Mouse (Mus musculus): Measurements from ENCODE around the gene Btbd9. TPM values are rescaled to one million over a fixed set of nuclear protein-coding genes. Genes with fewer than 3 reads are reported as not detected.

Gene Btbd9
- polyA plus RNA-seq, 1 experiment from 2014 or later: 135 TPM

DNA sequence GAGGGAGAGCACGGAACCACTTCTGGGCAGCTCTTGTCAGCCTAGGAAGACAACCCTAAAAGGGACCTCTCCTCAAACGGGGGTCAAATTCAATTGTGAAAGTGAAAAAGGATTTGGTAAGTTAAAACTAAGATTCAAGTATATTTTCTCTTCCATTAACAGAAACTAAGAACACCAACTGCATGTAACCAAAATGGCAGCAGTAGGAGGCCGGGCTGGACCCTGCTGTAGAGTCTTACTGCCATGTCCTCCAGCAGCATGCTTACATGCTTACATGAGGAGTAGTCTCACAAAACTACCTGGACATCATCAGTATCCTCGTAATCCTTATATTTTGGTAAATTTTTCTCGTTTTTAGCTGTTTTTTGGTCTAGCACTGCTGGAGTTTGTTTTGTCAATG, 86.2 kb downstream of the Btbd9 start:
- Histone ChIP-seq H3K9ac (ENCODE audit: low read depth, low read length) (no peak overlapping the region), H3K27ac (ENCODE audit: low read depth, low read length) (no peak overlapping the region), H3K4me3 (ENCODE audit: low read length) (no peak overlapping the region), H3K27me3 (replicated peaks; ENCODE audit: control insufficient read depth, insufficient read depth, low read length) (no peaks in the 10 kb centered on the region), H3K4me1 (ENCODE audit: control insufficient read depth, insufficient read depth, low read depth, low read length) (peaks cover 2% of the 10 kb centered on the region; the same call in 1 of the 2 replicates), H3K4me2 (ENCODE audit: low read length) (no peak overlapping the region), H3K36me3 (ENCODE audit: control insufficient read depth, insufficient read depth, low read length) (no peaks in the 10 kb centered on the region), H3K9me3 (ENCODE audit: control insufficient read depth, low read length) (no peaks in the 10 kb centered on the region)
- 89% methylated on average over 5 of the region's 5 CpGs for WGBS
- ATAC-seq: no peak

DNA sequence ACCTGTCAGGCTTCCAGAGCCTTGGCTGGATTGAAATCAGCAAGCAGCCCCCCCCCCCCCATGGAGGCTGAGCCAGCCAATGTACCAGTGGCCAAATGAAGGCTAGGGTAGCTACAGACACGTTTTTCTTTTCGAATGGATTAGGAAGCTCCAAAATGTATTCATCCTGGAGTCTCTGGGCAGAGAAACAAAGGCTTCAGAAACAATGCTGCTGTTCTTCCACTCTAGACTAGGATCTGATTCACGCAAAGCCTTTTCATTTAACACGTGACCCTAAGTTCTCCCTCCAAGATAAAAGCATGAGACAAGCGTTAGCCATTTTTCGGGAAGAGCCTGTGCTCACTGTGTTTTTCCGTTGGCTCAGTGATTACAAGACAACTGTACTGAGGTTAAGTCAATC, 86.7 kb downstream of the Btbd9 start:
- no peak overlapping the region for H3K4me3 ChIP-seq (ENCODE audit: low read length)
- H3K36me3 ChIP-seq (ENCODE audit: control insufficient read depth, insufficient read depth, low read length): no peaks in the 10 kb centered on the region
- no peaks in the 10 kb centered on the region; the same call in 1 of the 2 replicates for H3K4me1 ChIP-seq (ENCODE audit: control insufficient read depth, insufficient read depth, low read depth, low read length)
- H3K27ac ChIP-seq (ENCODE audit: low read depth, low read length): no peak overlapping the region
- H3K4me2 ChIP-seq (ENCODE audit: low read length): no peak overlapping the region
- H3K9ac ChIP-seq (ENCODE audit: low read depth, low read length): no peak overlapping the region
- H3K9me3 ChIP-seq (ENCODE audit: control insufficient read depth, low read length): no peaks in the 10 kb centered on the region
- 22% methylated on average over 7 of the region's 7 CpGs for WGBS
- no peak for ATAC-seq
- H3K27me3 ChIP-seq (replicated peaks; ENCODE audit: control insufficient read depth, insufficient read depth, low read length): no peaks in the 10 kb centered on the region

DNA sequence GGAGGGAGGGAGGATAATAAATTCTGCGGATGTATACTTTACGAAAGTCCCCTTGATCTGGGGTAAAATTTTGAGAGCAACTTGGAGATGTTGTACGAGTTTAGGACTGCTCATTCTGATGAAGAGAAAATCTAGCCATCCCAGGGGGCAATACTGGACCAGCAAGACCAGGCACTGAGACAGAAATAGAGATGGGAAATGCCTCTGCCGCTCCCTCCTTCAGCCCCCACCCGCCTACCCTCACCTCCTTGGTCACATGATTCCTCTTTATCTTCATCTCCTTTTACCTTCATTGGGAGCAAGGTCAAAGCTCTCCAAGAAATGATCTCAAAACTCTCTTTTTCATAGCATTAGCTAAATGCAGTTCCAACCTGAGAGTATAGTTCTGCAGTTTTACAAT, 88.6 kb downstream of the Btbd9 start:
- Histone ChIP-seq H3K9ac (ENCODE audit: low read depth, low read length) (no peak overlapping the region), H3K4me1 (ENCODE audit: control insufficient read depth, insufficient read depth, low read depth, low read length) (no peaks in the 10 kb centered on the region; the same call in 1 of the 2 replicates), H3K27me3 (replicated peaks; ENCODE audit: control insufficient read depth, insufficient read depth, low read length) (no peaks in the 10 kb centered on the region), H3K4me2 (ENCODE audit: low read length) (no peak overlapping the region), H3K27ac (ENCODE audit: low read depth, low read length) (no peak overlapping the region), H3K36me3 (ENCODE audit: control insufficient read depth, insufficient read depth, low read length) (no peaks in the 10 kb centered on the region), H3K9me3 (ENCODE audit: control insufficient read depth, low read length) (no peaks in the 10 kb centered on the region), H3K4me3 (ENCODE audit: low read length) (no peak overlapping the region)
- ATAC-seq: no peak
- 92% methylated on average over 5 of the region's 5 CpGs for WGBS

DNA sequence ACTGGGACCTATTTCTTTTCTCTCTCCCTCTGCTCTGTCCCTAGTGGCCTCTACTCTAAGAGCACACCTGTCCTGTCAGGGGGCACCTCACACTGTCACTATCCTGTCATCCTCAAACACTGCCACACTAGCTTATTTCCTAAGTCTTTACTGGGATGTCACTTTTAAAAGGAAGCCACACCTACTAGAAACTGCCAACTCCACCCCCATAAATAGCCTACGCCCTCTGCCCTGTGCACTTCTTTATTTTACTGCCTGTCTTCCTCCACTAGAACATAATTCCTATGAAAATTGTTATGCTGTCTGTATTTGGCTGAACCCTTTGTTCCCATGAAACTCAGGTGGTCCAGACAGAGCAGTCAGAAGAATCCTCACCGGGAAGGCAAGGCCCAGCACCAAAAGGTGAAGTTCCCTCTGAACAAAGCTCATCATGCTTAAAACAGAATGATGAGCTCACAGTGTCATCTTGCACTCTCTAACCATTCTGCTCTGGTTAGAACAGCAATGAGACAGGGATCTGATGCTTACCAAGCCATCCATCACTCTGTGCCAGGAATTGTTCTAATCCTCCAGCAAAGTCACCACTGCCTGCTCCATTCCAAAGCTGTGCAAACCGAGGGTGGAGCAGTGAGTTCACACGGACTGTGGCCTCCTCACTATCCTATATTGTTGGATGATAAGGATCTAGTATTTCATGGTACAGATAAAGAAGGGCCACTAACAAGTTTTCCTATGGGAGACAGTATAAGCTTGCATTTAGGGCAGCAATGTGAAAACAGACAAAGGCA, 91.0 kb downstream of the Btbd9 start:
- Histone ChIP-seq H3K9ac (ENCODE audit: low read depth, low read length) (no peak overlapping the region), H3K4me2 (ENCODE audit: low read length) (no peak overlapping the region), H3K9me3 (ENCODE audit: control insufficient read depth, low read length) (no peaks in the 10 kb centered on the region), H3K36me3 (ENCODE audit: control insufficient read depth, insufficient read depth, low read length) (no peaks in the 10 kb centered on the region), H3K4me1 (ENCODE audit: control insufficient read depth, insufficient read depth, low read depth, low read length) (no peaks in the 10 kb centered on the region), H3K27me3 (replicated peaks; ENCODE audit: control insufficient read depth, insufficient read depth, low read length) (no peaks in the 10 kb centered on the region), H3K4me3 (ENCODE audit: low read length) (no peak overlapping the region), H3K27ac (ENCODE audit: low read depth, low read length) (no peak overlapping the region)
- no peak for ATAC-seq
- WGBS: 85% methylated on average over 4 of the region's 4 CpGs

DNA sequence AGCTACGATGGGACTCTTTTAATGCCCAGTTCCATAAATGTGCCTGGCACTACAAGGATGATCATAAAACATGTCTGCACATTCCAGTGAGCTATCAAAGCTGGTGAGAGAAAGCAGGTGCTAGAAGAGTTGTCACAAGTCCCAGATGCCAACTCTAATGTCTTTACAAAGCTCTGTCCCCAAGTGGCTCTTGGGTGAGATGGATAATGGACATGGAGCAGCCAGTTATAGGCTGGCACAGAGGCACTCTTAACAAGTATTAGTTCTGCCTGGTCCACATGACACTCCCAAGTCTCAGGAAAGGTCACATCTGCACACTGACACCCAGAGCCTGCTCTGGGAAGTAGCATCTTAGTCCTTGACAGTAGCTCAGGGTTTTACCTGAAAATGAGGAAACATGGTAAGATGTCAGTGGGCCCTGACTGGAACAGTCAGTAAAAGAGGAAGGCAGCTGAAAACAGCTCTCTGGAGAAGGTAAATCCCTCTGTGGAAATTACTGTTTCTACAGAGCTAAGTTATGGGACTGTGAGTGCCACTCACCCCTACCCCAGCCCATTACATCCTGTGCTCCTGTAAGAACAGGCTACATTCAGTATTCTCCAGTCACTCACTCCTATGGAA, 91.7 kb downstream of the Btbd9 start:
- H3K27ac ChIP-seq (ENCODE audit: low read depth, low read length): no peak overlapping the region
- ATAC-seq: no peak
- no peak overlapping the region for H3K4me2 ChIP-seq (ENCODE audit: low read length)
- H3K4me3 ChIP-seq (ENCODE audit: low read length): no peak overlapping the region
- H3K27me3 ChIP-seq (replicated peaks; ENCODE audit: control insufficient read depth, insufficient read depth, low read length): no peaks in the 10 kb centered on the region
- 93% methylated on average over 1 of the region's 1 CpGs for WGBS
- H3K4me1 ChIP-seq (ENCODE audit: control insufficient read depth, insufficient read depth, low read depth, low read length): no peaks in the 10 kb centered on the region
- H3K9me3 ChIP-seq (ENCODE audit: control insufficient read depth, low read length): no peaks in the 10 kb centered on the region
- no peaks in the 10 kb centered on the region for H3K36me3 ChIP-seq (ENCODE audit: control insufficient read depth, insufficient read depth, low read length)
- H3K9ac ChIP-seq (ENCODE audit: low read depth, low read length): no peak overlapping the region

DNA sequence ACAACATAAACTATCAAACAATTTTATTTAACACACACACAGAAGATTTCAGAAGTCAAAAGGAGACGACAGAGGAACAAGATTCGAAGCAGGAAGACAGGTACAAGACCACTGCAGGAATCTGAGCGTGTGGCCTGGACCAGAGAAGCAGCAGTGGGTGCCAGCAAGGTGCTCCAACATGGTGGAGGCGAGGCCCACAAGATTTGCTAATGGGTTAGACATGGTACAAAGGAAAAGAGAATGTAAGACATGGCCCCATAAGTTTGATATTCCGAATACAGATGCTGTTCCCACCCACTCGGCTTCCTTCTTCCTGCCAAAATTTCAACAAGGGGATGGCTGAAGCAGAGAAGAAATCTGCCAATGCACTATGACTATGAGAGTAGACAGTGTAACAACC, 94.5 kb downstream of the Btbd9 start:
- Histone ChIP-seq H3K9me3 (ENCODE audit: control insufficient read depth, low read length) (no peaks in the 10 kb centered on the region), H3K27ac (ENCODE audit: low read depth, low read length) (no peak overlapping the region), H3K27me3 (replicated peaks; ENCODE audit: control insufficient read depth, insufficient read depth, low read length) (no peaks in the 10 kb centered on the region), H3K4me1 (ENCODE audit: control insufficient read depth, insufficient read depth, low read depth, low read length) (no peaks in the 10 kb centered on the region), H3K4me3 (ENCODE audit: low read length) (no peak overlapping the region), H3K36me3 (ENCODE audit: control insufficient read depth, insufficient read depth, low read length) (no peaks in the 10 kb centered on the region), H3K4me2 (ENCODE audit: low read length) (no peak overlapping the region), H3K9ac (ENCODE audit: low read depth, low read length) (no peak overlapping the region)
- WGBS: 93% methylated on average over 6 of the region's 6 CpGs
- no peak for ATAC-seq

DNA sequence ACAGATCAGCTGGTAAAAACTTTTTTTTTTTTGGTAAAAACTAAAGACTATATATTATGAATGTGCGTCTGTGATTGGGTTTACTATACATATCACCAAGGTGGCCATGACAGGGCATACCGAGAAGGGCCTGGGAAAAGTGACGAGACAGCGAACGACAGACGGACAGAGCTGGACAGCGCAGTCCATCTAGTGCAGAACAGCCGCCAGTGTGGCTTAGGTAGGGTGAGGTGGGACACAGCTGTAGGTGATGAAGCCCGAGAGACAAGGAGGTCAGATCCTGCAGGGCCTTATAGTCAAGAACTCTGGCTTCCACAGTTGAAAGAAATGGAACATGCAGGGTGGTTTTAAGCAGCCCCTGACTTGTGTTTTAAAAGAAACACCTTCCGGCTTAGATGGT, 94.9 kb downstream of the Btbd9 start:
- Histone ChIP-seq H3K4me1 (ENCODE audit: control insufficient read depth, insufficient read depth, low read depth, low read length) (no peaks in the 10 kb centered on the region), H3K4me2 (ENCODE audit: low read length) (no peak overlapping the region)
- 96% methylated on average over 10 of the region's 10 CpGs for WGBS

DNA sequence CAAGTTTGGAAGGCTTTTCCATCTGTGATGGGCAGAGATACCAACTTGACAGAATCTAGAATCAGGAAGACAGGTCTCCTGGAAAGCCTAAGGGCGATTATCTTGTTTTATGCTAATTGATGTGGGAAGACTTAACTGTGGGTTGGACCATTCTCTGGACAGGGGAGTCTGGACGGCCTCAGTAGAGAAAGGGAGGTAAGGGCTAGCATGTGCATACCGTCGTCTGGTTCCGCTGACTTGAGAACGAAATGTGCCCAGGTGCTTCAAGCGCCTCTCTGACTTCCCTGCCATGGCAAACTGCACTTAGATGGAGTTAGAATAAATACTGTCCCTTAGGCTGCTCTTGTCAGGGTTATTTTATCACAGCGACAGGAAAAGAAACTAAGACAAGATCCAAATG, 95.9 kb downstream of the Btbd9 start:
- WGBS: 89% methylated on average over 8 of the region's 8 CpGs
- Histone ChIP-seq H3K27me3 (replicated peaks; ENCODE audit: control insufficient read depth, insufficient read depth, low read length) (no peaks in the 10 kb centered on the region), H3K36me3 (ENCODE audit: control insufficient read depth, insufficient read depth, low read length) (no peaks in the 10 kb centered on the region), H3K4me3 (ENCODE audit: low read length) (no peak overlapping the region), H3K27ac (ENCODE audit: low read depth, low read length) (no peak overlapping the region), H3K4me1 (ENCODE audit: control insufficient read depth, insufficient read depth, low read depth, low read length) (no peaks in the 10 kb centered on the region), H3K9me3 (ENCODE audit: control insufficient read depth, low read length) (no peaks in the 10 kb centered on the region), H3K9ac (ENCODE audit: low read depth, low read length) (no peak overlapping the region), H3K4me2 (ENCODE audit: low read length) (no peak overlapping the region)
- no peak for ATAC-seq

More for the DNA sequence above, 94.9 kb downstream of the Btbd9 start:
- H3K9ac ChIP-seq (ENCODE audit: low read depth, low read length): no peak overlapping the region
- H3K4me3 ChIP-seq (ENCODE audit: low read length): no peak overlapping the region
- no peaks in the 10 kb centered on the region for H3K36me3 ChIP-seq (ENCODE audit: control insufficient read depth, insufficient read depth, low read length)
- no peaks in the 10 kb centered on the region for H3K9me3 ChIP-seq (ENCODE audit: control insufficient read depth, low read length)
- H3K27ac ChIP-seq (ENCODE audit: low read depth, low read length): no peak overlapping the region
- no peak for ATAC-seq
- no peaks in the 10 kb centered on the region for H3K27me3 ChIP-seq (replicated peaks; ENCODE audit: control insufficient read depth, insufficient read depth, low read length)

DNA sequence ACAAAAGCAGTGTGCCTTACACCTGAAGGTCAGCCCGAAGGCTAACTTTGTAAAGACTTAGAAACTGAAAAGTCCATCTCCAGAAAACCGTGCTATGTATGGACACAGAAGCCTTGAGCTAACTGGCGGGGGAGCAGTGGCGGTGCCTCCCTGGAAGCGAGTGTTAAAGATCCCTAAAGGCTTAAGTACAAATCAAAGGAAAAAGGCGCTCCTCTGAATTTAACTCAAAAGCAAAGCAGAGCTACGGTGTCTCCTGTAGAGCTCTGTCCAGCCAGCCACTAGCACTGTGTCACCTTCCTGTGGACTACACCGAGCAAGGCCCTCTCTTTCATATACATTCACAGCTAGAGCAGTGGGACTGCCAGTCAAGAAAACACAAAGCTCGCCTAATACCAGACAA, 98.1 kb downstream of the Btbd9 start:
- no peaks in the 10 kb centered on the region for H3K36me3 ChIP-seq (ENCODE audit: control insufficient read depth, insufficient read depth, low read length)
- no peaks in the 10 kb centered on the region for H3K9me3 ChIP-seq (ENCODE audit: control insufficient read depth, low read length)
- H3K9ac ChIP-seq (ENCODE audit: low read depth, low read length): no peak overlapping the region
- H3K4me1 ChIP-seq (ENCODE audit: control insufficient read depth, insufficient read depth, low read depth, low read length): no peaks in the 10 kb centered on the region
- H3K27me3 ChIP-seq (replicated peaks; ENCODE audit: control insufficient read depth, insufficient read depth, low read length): no peaks in the 10 kb centered on the region
- no peak overlapping the region for H3K4me2 ChIP-seq (ENCODE audit: low read length)
- no peak for ATAC-seq
- H3K27ac ChIP-seq (ENCODE audit: low read depth, low read length): no peak overlapping the region
- WGBS: 69% methylated on average over 9 of the region's 9 CpGs
- no peak overlapping the region for H3K4me3 ChIP-seq (ENCODE audit: low read length)
